Mouse (Mus musculus): ENCODE results near the gene Ptx3. TPM values are rescaled to one million over a fixed set of nuclear protein-coding genes. Genes with fewer than 3 reads are reported as not detected.

Ptx3 gene
- polyA plus RNA-seq, 1 experiment from 2014 or later: 6.7 TPM

- Histone ChIP-seq H3K9ac (ENCODE audit: low read length) (no peak overlapping the region), H3K9me3 (ENCODE audit: control insufficient read depth, low read length) (no peaks in the 10 kb centered on the region), H3K36me3 (ENCODE audit: control insufficient read depth, insufficient read depth, low read length) (no peaks in the 10 kb centered on the region), H3K4me1 (ENCODE audit: control insufficient read depth in 2 of 2, insufficient read depth in 2 of 2, low read length in 2 of 2) (peaks cover 0 to 2% of the 10 kb centered on the region in 2 experiments; a peak in 2 of 4 replicates), H3K27ac (replicated peaks in 1 of 2; ENCODE audit: control insufficient read depth in 1 of 2, insufficient read depth in 1 of 2, low read depth in 2 of 2, low read length in 2 of 2) (no peak overlapping the region), H3K27me3 (ENCODE audit: control insufficient read depth, insufficient read depth, low read length) (no peaks in the 10 kb centered on the region), H3K4me3 (ENCODE audit: control insufficient read depth in 1 of 2, insufficient read depth in 1 of 2, low read depth in 1 of 2, low read length in 2 of 2) (no peak overlapping the region), H3K4me2 (ENCODE audit: low read length) (no peak overlapping the region)
- 23% methylated on average over 5 of the region's 5 CpGs for WGBS
- no peak for ATAC-seq (ENCODE audit: insufficient number of reproducible peaks, insufficient read depth, low FRiP score, low read depth)
Measured at GRCm38 (mm10) chr3:66262319-66262718, 42.6 kb downstream of the Ptx3 start.

- Histone ChIP-seq H3K9me3 (ENCODE audit: control insufficient read depth, low read length) (no peaks in the 10 kb centered on the region), H3K27me3 (ENCODE audit: control insufficient read depth, insufficient read depth, low read length) (no peaks in the 10 kb centered on the region), H3K4me1 (ENCODE audit: control insufficient read depth in 2 of 2, insufficient read depth in 2 of 2, low read length in 2 of 2) (peaks cover 0 to 2% of the 10 kb centered on the region in 2 experiments; a peak in 2 of 4 replicates), H3K4me3 (ENCODE audit: control insufficient read depth in 1 of 2, insufficient read depth in 1 of 2, low read depth in 1 of 2, low read length in 2 of 2) (no peak overlapping the region), H3K27ac (replicated peaks in 1 of 2; ENCODE audit: control insufficient read depth in 1 of 2, insufficient read depth in 1 of 2, low read depth in 2 of 2, low read length in 2 of 2) (no peak overlapping the region), H3K36me3 (ENCODE audit: control insufficient read depth, insufficient read depth, low read length) (no peaks in the 10 kb centered on the region), H3K9ac (ENCODE audit: low read length) (no peak overlapping the region), H3K4me2 (ENCODE audit: low read length) (no peak overlapping the region)
- no peak for ATAC-seq (ENCODE audit: insufficient number of reproducible peaks, insufficient read depth, low FRiP score, low read depth)
- 86% methylated on average over 4 of the region's 4 CpGs for WGBS
Measured at GRCm38 (mm10) chr3:66263270-66263669, 43.6 kb downstream of the Ptx3 start.

Other genes starting within 250 kb of the Ptx3 start
- gene Veph1, start 76.9 kb downstream of the Ptx3 start, polyA plus RNA-seq (2014; fragmentation: Nextera tagmentation; extraction: Ambion mirVana): 1.0 and 1.4 TPM in 2 replicates